Mouse (Mus musculus) midbrain, embryonic 15.5 days (tissue): Measurements from ENCODE around the gene Osgep. TPM values are rescaled to one million over a fixed set of nuclear protein-coding genes. Genes with fewer than 3 reads are reported as not detected.
"Not testable (repeated sequence)": the region's sequence is repeated elsewhere in the genome, so short reads cannot be mapped to it uniquely, and the experiment has no call there.

Experiments
- ATAC-seq: fragments of 200-750 bp; cut with Nextera tagmentation; replicated peaks from 2 replicates; pipeline ENCODE4 v1.8.0; 2017; ENCODE audit warnings: moderate TSS enrichment
- H3K27ac ChIP-seq: fragments of 300-500 bp; sonication (generic); 2 replicates; pipeline ENCODE4 v1.5.1; 2015; ENCODE audit warnings: mild to moderate bottlenecking, inconsistent platforms
- H3K27me3 ChIP-seq: fragments of 300-500 bp; sonication (generic); replicated peaks from 2 replicates; pipeline ENCODE4 v1.6.1; 2015; ENCODE audit warnings: inconsistent platforms
- H3K36me3 ChIP-seq: fragments of 300-500 bp; sonication (generic); replicated peaks from 2 replicates; pipeline ENCODE4 v1.6.1; 2015; ENCODE audit warnings: inconsistent platforms
- H3K4me1 ChIP-seq: fragments of 300-500 bp; sonication (generic); 2 replicates; pipeline ENCODE4 v1.6.1; 2015; ENCODE audit warnings: inconsistent platforms
- H3K4me2 ChIP-seq: fragments of 300-500 bp; sonication (generic); 2 replicates; pipeline ENCODE4 v1.6.1; 2015; ENCODE audit warnings: inconsistent platforms, mild to moderate bottlenecking, moderate library complexity
- H3K4me3 ChIP-seq: fragments of 300-500 bp; sonication (generic); 2 replicates; pipeline ENCODE4 v1.5.1; 2015; ENCODE audit warnings: mild to moderate bottlenecking, inconsistent platforms
- H3K9ac ChIP-seq: fragments of 300-500 bp; sonication (generic); 2 replicates; pipeline ENCODE4 v1.6.1; 2015; ENCODE audit warnings: mild to moderate bottlenecking, inconsistent platforms
- H3K9me3 ChIP-seq: fragments of 300-500 bp; sonication (generic); 2 replicates; pipeline ENCODE4 v1.6.1; 2016; ENCODE audit warnings: inconsistent platforms
- WGBS: fragments of 180-500 bp; shearing (Covaris S2); methylation state at CpG from one replicate; pipeline ENCODE4 v1.1.7; 2015; ENCODE audit warnings: mixed read lengths; 5-methylcytosine and 5-hydroxymethylcytosine counted together
- polyA plus RNA-seq: library from polyadenylated mRNA; unstranded; fragments of >200 nt; fragmentation: Nextera tagmentation; extraction: Ambion mirVana; gene quantifications from 2 replicates; pipeline ENCODE4 v1.2.1, GENCODE M21; 2015

Osgep gene
- polyA plus RNA-seq, 1 experiment from 2014 or later: 104 TPM

DNA sequence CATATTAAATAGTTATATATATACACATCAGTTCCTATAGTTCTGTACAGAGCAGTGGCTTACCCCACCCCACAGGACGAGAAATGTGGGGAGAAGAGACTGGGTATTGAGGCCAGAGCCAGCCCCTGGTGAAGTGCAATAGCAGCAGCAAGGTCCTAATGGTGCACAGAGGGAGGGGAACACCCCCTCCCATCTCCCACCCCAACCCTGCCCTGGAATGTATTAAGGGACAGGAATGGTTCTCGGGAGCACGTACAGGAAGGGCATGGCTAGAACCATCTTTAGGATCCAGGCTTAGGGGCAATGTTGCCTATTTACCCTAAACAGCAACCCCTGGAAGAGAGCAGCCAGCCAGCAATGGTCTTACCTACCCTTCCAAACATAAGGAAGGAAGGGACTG is 2.7 kb upstream of the Osgep start:
- no peaks in the 10 kb centered on the region for H3K9me3 ChIP-seq
- no peak overlapping the region for H3K9ac ChIP-seq
- ATAC-seq: no peak
- no peak overlapping the region for H3K4me3 ChIP-seq
- no peak overlapping the region for H3K27ac ChIP-seq
- H3K4me1 ChIP-seq: peaks cover 50% of the 10 kb centered on the region
- WGBS: 74% methylated on average over 3 of the region's 3 CpGs
- peaks cover 19% of the 10 kb centered on the region for H3K36me3 ChIP-seq
- no peak overlapping the region for H3K4me2 ChIP-seq
- H3K27me3 ChIP-seq: no peaks in the 10 kb centered on the region

DNA sequence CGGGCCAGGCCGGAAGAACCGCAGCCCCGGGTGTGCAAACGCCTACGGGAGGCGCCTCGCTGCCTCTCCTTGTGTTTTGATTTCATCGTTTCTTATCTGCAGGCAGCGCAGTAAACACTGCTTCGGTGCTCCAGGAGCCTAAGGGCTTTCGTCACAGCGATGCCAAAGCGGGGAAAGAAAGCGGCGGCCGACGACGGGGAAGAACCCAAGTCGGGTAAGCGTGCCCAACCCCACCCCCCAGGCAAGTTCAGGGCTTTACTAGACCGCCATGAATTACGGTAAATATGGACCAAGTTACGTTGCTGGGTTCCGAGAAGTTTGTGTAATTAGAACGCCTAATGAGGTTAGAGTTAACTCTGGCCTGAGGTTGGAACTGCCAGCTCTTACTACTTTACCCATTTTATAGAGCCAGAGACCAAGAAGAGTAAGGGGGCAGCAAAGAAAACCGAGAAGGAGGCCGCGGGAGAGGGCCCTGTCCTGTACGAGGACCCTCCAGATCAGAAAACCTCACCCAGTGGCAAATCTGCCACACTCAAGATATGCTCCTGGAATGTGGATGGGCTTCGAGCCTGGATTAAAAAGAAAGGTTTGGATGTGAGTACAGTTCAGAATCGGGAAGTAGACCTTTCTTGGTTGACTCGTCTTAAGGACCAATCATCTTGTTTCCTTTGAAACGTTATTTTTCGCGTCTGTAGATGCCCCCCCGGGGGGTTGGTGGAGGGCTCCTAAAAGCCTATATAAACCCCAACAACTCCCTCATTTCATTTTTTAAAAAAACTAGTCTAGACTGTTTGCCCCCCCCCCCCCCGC is 623 bp upstream of the Osgep start:
- peaks cover 43% of the 10 kb centered on the region for H3K4me1 ChIP-seq
- no peaks in the 10 kb centered on the region for H3K9me3 ChIP-seq
- peak overlapping the region; percentile 87 for H3K27ac ChIP-seq
- H3K27me3 ChIP-seq: no peaks in the 10 kb centered on the region
- H3K9ac ChIP-seq: peak overlapping the region; percentile 62
- under 1% methylated on average over 38 of the region's 38 CpGs for WGBS
- peak overlapping the region; percentile 64 for H3K4me3 ChIP-seq
- peaks cover 19% of the 10 kb centered on the region for H3K36me3 ChIP-seq
- H3K4me2 ChIP-seq: peak overlapping the region; percentile 76
- peak; percentile 48 for ATAC-seq

DNA sequence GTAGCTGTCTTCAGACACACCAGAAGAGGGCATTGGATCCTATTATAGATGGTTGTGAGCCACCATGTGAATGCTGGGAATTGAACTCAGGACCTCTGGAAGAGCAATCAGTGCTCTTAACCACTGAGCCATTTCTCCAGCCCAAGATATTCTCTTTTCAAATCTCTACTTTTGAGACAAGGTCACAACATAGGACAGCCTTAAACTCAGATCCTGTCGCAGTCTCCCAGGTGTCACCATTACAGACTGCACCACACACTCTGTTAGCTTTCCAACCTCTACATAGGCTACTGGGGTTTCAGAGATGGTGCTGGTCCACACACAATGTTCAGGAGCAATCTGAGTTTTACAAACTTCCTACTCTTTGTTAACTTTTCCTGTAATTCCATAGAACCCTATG is 1.3 kb downstream of the Osgep start:
- H3K9me3 ChIP-seq, H3K27ac ChIP-seq, H3K27me3 ChIP-seq, ATAC-seq: not testable (repeated sequence)
- Histone ChIP-seq H3K4me3 (peak overlapping the region; percentile 64), H3K4me1 (peaks cover 30% of the 10 kb centered on the region), H3K9ac (peak overlapping the region; percentile 53; the same call in 1 of the 2 replicates), H3K36me3 (peaks cover 17% of the 10 kb centered on the region), H3K4me2 (peak overlapping the region; percentile 76)
- 86% methylated on average over 1 of the region's 1 CpGs for WGBS

DNA sequence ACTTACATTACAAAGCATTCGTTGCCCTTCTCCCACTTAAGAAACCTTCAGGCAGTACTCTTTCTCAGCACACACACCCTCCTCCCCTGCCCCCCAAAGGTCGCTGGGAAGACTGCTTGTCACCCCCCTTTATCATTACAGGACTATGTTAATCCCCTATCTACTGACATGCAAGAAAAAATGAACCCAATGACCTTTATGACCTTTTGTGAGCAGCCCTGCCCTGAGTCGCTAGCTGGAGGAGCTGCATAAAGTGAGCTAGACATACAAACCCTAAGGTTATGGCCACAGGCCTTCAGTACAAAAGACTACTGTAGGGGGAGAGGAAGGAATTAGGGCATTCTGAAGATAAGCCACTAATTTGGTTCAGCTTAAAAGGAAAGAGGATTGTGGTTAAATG is 13.3 kb downstream of the Osgep start:
- Histone ChIP-seq H3K27me3 (no peaks in the 10 kb centered on the region), H3K9me3 (no peaks in the 10 kb centered on the region), H3K4me3 (no peak overlapping the region), H3K27ac (no peak overlapping the region), H3K4me2 (no peak overlapping the region), H3K9ac (no peak overlapping the region), H3K4me1 (no peaks in the 10 kb centered on the region), H3K36me3 (peaks cover 24% of the 10 kb centered on the region)
- WGBS: 63% methylated on average over 3 of the region's 3 CpGs
- ATAC-seq: no peak; the same call in 1 of the 2 replicates

DNA sequence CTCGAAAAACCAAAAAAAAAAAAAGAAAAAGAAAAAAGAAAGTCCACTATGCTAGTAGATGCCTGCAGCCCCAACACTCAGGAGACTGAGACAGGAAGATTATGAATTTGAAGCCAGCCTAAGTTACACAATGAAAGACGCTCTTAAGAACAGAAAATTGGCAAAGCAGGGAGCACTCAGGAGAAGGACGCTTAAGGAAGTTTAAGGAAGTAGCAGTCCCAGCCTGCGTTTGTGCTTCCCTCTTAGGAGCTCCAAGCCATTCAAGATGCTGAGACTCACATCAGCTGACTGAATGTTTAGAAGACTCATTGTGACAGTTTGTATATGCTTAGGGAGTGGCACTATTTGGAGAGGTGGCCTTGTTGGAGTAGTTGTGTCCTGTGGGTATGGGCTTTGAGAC is 16.6 kb downstream of the Osgep start:
- no peak overlapping the region for H3K4me3 ChIP-seq
- H3K36me3 ChIP-seq: peaks cover 5% of the 10 kb centered on the region; the same call in 1 of the 2 replicates
- H3K27ac ChIP-seq: no peak overlapping the region
- H3K4me1 ChIP-seq: peaks cover 9% of the 10 kb centered on the region
- WGBS: 81% methylated on average over 4 of the region's 4 CpGs
- H3K27me3 ChIP-seq: no peaks in the 10 kb centered on the region
- H3K4me2 ChIP-seq: no peak overlapping the region
- H3K9ac ChIP-seq: no peak overlapping the region
- no peaks in the 10 kb centered on the region for H3K9me3 ChIP-seq
- ATAC-seq: no peak

DNA sequence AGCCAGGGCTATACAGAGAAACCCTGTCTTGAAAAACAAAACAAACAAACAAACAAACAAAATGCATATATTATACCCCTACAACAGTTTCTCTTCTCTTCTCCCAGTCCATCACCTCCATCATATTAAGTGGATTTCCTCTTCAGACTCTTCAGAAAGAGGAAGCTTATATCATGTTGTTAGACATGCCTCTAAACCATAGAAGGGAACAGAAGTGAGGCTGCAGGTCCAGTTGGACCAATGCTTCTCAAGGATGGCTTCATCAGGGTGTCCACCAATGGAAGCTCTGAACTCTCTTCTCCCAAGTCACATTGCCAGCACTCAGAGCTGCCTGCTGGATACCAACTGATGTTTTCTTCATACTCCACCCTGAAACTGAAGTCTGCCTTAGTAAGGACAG is 19.4 kb downstream of the Osgep start:
- ATAC-seq, H3K36me3 ChIP-seq, H3K4me2 ChIP-seq, H3K27me3 ChIP-seq, H3K4me1 ChIP-seq, H3K9me3 ChIP-seq, H3K27ac ChIP-seq, H3K4me3 ChIP-seq, H3K9ac ChIP-seq: not testable (repeated sequence)

DNA sequence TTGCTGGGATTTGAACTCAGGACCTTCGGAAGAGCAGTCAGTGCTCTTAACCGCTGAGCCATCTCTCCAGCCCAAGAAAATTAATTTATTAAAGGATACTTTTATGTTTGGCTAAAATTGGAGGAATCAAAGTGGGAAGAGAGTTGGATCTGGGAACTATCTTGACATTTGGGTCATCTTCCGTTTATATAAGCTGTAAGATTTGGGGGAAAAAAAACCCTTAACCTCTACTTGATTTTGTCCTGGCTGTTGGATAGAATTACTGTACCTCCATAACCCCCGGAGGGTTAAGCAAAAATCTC is 19.9 kb downstream of the Osgep start:
- no peak overlapping the region for H3K9ac ChIP-seq
- no peak overlapping the region for H3K4me2 ChIP-seq
- H3K4me3 ChIP-seq: no peak overlapping the region
- no peaks in the 10 kb centered on the region for H3K36me3 ChIP-seq
- 82% methylated on average over 4 of the region's 4 CpGs for WGBS
- no peaks in the 10 kb centered on the region for H3K9me3 ChIP-seq
- H3K27me3 ChIP-seq: no peaks in the 10 kb centered on the region
- peaks cover 9% of the 10 kb centered on the region for H3K4me1 ChIP-seq
- H3K27ac ChIP-seq: no peak overlapping the region
- no peak for ATAC-seq

DNA sequence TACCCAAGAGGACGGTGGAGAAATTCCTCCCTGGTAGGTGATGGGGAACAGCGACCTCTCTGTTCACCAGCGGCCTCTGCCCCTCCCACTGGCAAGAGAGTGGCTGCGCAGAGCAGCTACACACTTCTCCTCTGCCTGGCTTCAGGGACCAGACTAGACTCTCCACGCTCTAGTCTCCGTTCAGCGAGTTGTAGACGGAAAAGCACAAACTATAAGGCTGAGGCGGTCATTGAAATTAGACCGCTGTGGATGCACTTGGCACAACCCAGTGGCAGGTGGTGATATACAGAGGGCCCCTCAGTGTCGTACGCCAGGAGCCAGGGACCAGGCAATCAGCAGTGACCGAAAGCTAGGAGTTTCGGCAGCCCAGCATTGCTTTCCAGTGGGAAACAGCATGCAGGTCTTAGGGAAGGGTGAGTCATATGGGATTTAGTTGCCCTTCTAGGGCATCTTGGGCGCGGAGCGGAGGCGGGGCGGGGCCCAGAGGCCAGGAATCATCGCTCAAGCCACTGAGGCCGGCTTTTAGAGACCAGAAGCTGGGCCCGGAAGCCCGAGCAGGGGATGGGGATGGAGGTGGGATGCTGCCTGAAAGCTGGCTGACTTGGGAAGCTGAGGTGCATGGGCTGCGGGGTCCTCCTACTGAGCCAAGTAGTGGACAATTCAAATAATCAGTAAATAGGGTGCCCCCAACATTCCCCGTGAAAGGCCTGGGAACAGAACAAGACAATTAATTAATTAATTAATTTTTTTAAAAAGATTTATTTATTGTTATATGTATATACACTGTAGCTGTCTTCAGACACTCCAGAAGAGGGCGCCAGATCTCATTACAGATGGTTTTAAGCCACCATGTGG is 20.5 kb downstream of the Osgep start:
- Histone ChIP-seq H3K9me3 (no peaks in the 10 kb centered on the region), H3K9ac (peak overlapping the region; percentile 48), H3K36me3 (no peaks in the 10 kb centered on the region), H3K4me3 (peak overlapping the region; percentile 44), H3K27ac (peak overlapping the region; percentile 58), H3K27me3 (no peaks in the 10 kb centered on the region), H3K4me1 (peaks cover 9% of the 10 kb centered on the region), H3K4me2 (peak overlapping the region; percentile 68)
- ATAC-seq: peak; percentile 92
- WGBS: 3% methylated on average over 26 of the region's 26 CpGs

DNA sequence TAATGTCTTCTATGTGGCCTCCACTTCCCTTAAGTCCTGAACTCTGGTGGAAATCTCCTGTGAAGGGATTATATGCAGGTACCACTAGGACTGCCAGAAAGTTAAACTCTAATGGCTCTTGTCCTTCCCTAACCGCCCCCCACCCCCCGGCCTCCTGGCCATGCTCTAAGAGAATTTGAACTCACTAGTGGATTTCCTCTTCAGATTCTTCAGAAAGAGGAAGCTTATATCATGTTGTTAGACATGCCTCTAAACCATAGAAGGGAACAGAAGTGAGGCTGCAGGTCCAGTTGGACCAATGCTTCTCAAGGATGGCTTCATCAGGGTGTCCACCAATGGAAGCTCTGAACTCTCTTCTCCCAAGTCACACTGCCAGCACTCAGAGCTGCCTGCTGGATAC is 26.7 kb downstream of the Osgep start:
- not testable (repeated sequence) for H3K27ac ChIP-seq, H3K4me2 ChIP-seq, H3K9ac ChIP-seq, H3K4me3 ChIP-seq, ATAC-seq, H3K36me3 ChIP-seq, H3K27me3 ChIP-seq, H3K9me3 ChIP-seq
- 92% methylated on average over 2 of the region's 2 CpGs for WGBS
- peaks cover 16% of the 10 kb centered on the region for H3K4me1 ChIP-seq

DNA sequence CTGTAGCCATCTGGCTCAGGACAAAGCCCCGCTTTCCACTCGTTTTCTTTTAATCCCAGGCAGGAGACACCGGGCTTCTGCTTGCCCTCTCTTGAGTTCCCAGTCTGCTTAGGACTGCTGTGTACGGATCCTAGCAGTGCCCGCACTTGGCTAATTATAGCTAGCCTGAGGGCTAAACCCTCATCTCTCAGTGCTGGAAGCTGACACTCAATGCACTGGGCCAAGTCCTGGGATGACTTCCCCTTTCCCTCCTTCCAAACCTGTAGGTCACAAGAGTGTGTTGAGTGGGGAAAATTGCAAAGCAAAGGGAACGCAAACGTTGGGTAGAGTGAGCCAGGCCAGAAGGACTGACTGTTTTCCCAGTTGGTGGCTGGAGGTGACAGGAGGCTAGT is 27.3 kb downstream of the Osgep start, which contains the start of gene Klhl33:
TSS of gene Klhl33 (minus strand) at position 134 of the 392 bp plus-strand sequence.
- 41% methylated on average over 7 of the region's 7 CpGs for WGBS
- H3K4me3 ChIP-seq: peak within 1 kb of the TSS; percentile 58
- H3K36me3 ChIP-seq: no peaks in the 10 kb centered on the region
- ATAC-seq: peak; percentile 19; the same call in 1 of the 2 replicates
- peak within 1 kb of the TSS; percentile 92 for H3K4me2 ChIP-seq
- peaks cover 16% of the 10 kb centered on the region for H3K4me1 ChIP-seq
- H3K27me3 ChIP-seq: 0 out of 2 replicates have a peak, but pooled peaks cover 2% of the 10 kb centered on the region
- H3K27ac ChIP-seq: peak within 1 kb of the TSS; percentile 32
- no peaks in the 10 kb centered on the region for H3K9me3 ChIP-seq
- H3K9ac ChIP-seq: peak within 1 kb of the TSS; percentile 69

DNA sequence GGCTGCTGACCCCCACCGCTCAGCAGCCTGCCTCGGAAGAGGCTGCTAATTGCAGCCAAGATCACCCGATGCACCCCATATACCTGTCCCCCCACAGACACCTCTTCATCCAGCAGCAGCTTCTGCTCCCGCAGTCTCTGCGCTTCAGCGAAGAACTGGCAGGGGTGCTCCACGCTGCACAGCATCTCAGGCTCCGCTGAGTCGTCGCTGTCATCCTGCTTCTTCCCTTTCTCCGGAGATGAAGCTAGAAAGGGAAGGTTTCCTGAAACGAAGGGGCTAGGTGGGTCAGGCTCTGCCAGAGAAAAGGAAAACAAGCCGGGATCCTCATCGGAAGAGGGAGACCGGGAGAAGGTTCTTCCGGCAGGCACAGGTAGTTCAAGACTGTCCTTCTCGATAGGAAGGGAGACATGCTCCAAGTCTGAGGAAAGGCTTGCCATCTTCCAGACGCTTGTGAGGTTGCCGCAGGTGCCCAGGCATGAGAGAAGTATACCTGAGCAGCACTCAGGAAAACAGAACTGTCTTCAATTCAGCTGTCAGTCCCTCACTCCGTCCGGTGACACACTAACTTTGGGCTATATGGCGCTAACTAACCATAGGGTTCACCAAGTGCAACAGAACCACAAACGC is 27.8 kb downstream of the Osgep start:
- Histone ChIP-seq H3K4me3 (peak overlapping the region; percentile 58), H3K9ac (peak overlapping the region; percentile 69), H3K4me2 (peak overlapping the region; percentile 92), H3K27ac (peak overlapping the region; percentile 32), H3K27me3 (0 out of 2 replicates have a peak, but pooled peaks cover 2% of the 10 kb centered on the region), H3K36me3 (no peaks in the 10 kb centered on the region), H3K9me3 (no peaks in the 10 kb centered on the region), H3K4me1 (peaks cover 16% of the 10 kb centered on the region)
- 15% methylated on average over 23 of the region's 23 CpGs for WGBS
- ATAC-seq: peak; percentile 85
